Mouse (Mus musculus): ENCODE results near the gene Ablim2. TPM values are rescaled to one million over a fixed set of nuclear protein-coding genes. Genes with fewer than 3 reads are reported as not detected.

The Ablim2 gene
- total RNA-seq, 1 experiment = 1.6 TPM

DNA sequence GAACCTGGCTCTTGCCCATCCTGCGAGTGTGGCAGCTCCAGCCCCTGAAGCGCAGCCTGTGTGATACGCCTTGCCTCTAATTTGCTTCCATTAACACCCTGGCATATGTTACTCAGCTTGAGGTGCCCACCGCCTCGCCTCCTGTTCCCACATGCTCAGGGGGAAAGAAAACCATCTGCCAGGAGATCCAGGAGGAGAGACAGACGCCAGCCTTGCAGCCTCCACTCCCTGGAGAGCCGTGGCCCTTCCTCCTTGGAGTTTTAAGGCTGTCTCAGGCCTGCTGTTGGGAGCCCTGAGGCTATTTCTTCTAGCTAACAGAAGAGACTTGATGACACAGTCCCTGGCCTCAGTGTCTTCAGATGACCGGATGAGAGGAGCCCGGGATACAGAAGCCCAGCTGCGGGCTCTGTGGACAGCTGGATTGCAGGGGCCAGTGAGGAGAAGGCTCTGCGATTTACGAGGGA is 167.5 kb downstream of the Ablim2 start:
- Histone ChIP-seq H3K9me3 (ENCODE audit: control insufficient read depth, insufficient read depth, low read depth, low read length) (no peaks in the 10 kb centered on the region), H3K9ac (ENCODE audit: insufficient read depth, low read depth, low read length, poor library complexity, severe bottlenecking) (no peak overlapping the region), H3K4me1 (ENCODE audit: control insufficient read depth in 2 of 2, insufficient read depth in 2 of 2, low read length in 2 of 2, poor library complexity in 1 of 2) (peaks cover 0 to 3% of the 10 kb centered on the region in 2 experiments; a peak in 1 of 4 replicates), H3K27ac (ENCODE audit: insufficient read depth, low read depth, low read length, poor library complexity, severe bottlenecking) (no peak overlapping the region), H3K4me3 (ENCODE audit: insufficient read depth in 1 of 2, low read depth in 1 of 2, low read length in 2 of 2, poor library complexity in 1 of 2, severe bottlenecking in 1 of 2) (no peak overlapping the region), H3K36me3 (ENCODE audit: control insufficient read depth, insufficient read depth, low read length, poor library complexity, severe bottlenecking) (no peaks in the 10 kb centered on the region)
- in situ Hi-C loops (cut with MboI; ENCODE audit: low sequenced_read_pairs in 2 of 2, unreplicated experiment in 2 of 2) = no loop called here
- TF ChIP-seq MAFK (IDR thresholded peaks at IDR 0.05; ENCODE audit: insufficient read depth, low read depth, low read length) (no peak), ZNF384 (IDR thresholded peaks at IDR 0.05; ENCODE audit: low read depth, low read length) (no peak)
- no peak for DNase-seq (ENCODE audit: low read depth, low spot score)

DNA sequence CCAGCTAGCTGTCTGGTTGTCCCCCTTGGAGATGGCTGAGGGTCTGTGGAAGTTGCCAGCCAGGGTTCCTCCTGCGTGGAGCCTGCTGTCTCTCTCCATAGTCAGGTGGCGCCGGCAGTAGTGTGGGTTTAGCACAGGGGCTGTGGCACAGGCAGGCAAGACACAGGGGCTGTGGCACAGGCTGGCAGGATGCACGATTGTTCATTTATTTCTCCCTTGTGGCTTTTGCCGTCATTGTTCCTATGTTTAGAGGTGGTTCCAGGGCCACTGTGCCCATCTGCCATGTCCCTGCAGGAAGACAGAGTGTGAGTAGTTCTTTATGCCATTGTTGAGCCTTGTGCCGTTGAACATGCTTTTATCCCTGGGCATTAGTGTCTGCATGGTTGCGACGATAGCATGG is 168.8 kb downstream of the Ablim2 start:
- no peak overlapping the region for H3K9ac ChIP-seq (ENCODE audit: insufficient read depth, low read depth, low read length, poor library complexity, severe bottlenecking)
- H3K9me3 ChIP-seq (ENCODE audit: control insufficient read depth, insufficient read depth, low read depth, low read length) = no peaks in the 10 kb centered on the region
- in situ Hi-C loops (cut with MboI; ENCODE audit: low sequenced_read_pairs in 2 of 2, unreplicated experiment in 2 of 2) = no loop called here
- H3K4me1 ChIP-seq (ENCODE audit: control insufficient read depth in 2 of 2, insufficient read depth in 2 of 2, low read length in 2 of 2, poor library complexity in 1 of 2) = peaks cover 0 to 3% of the 10 kb centered on the region in 2 experiments; a peak in 1 of 4 replicates
- no peak overlapping the region for H3K27ac ChIP-seq (ENCODE audit: insufficient read depth, low read depth, low read length, poor library complexity, severe bottlenecking)
- no peak overlapping the region for H3K4me3 ChIP-seq (ENCODE audit: insufficient read depth in 1 of 2, low read depth in 1 of 2, low read length in 2 of 2, poor library complexity in 1 of 2, severe bottlenecking in 1 of 2)
- H3K36me3 ChIP-seq (ENCODE audit: control insufficient read depth, insufficient read depth, low read length, poor library complexity, severe bottlenecking) = no peaks in the 10 kb centered on the region
- TF ChIP-seq ZC3H11A (IDR thresholded peaks at IDR 0.05; ENCODE audit: borderline replicate concordance, low read depth, low read length) (no peak), HCFC1 (IDR thresholded peaks at IDR 0.05; ENCODE audit: borderline replicate concordance, insufficient read depth, low read length) (no peak), CHD2 (IDR thresholded peaks at IDR 0.05; ENCODE audit: low read depth, low read length) (no peak), ZNF384 (IDR thresholded peaks at IDR 0.05; ENCODE audit: low read depth, low read length) (no peak), MAFK (IDR thresholded peaks at IDR 0.05; ENCODE audit: insufficient read depth, low read depth, low read length) (no peak)
- DNase-seq (ENCODE audit: low read depth, low spot score) = no peak

DNA sequence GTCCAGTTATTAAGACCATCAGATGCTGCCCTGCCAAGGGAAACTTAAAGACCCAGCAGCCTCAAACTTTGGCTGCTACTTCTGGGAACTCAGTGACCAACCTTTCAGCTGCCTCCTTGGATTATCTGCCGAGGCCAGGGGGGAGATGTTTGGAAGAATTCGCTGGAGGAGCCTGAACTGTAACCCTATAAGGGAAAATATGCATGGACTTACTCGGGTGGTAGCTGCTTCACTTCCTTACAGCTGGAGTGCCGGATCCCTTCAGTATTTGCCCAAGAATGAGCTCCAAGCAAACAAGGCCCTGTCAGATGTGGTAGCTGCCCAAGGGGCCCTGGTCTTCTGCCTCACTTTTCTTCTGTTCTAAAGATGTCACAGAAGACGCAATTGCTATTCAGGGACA is 173.6 kb downstream of the Ablim2 start:
- Histone ChIP-seq H3K27ac (ENCODE audit: insufficient read depth, low read depth, low read length, poor library complexity, severe bottlenecking) (no peak overlapping the region), H3K4me3 (ENCODE audit: insufficient read depth in 1 of 2, low read depth in 1 of 2, low read length in 2 of 2, poor library complexity in 1 of 2, severe bottlenecking in 1 of 2) (no peak overlapping the region), H3K9me3 (ENCODE audit: control insufficient read depth, insufficient read depth, low read depth, low read length) (no peaks in the 10 kb centered on the region), H3K36me3 (ENCODE audit: control insufficient read depth, insufficient read depth, low read length, poor library complexity, severe bottlenecking) (no peaks in the 10 kb centered on the region), H3K9ac (ENCODE audit: insufficient read depth, low read depth, low read length, poor library complexity, severe bottlenecking) (no peak overlapping the region), H3K4me1 (ENCODE audit: control insufficient read depth in 2 of 2, insufficient read depth in 2 of 2, low read length in 2 of 2, poor library complexity in 1 of 2) (no peaks in the 10 kb centered on the region)
- TF ChIP-seq HCFC1 (IDR thresholded peaks at IDR 0.05; ENCODE audit: borderline replicate concordance, insufficient read depth, low read length) (no peak), CHD2 (IDR thresholded peaks at IDR 0.05; ENCODE audit: low read depth, low read length) (no peak), MAFK (IDR thresholded peaks at IDR 0.05; ENCODE audit: insufficient read depth, low read depth, low read length) (no peak), ZNF384 (IDR thresholded peaks at IDR 0.05; ENCODE audit: low read depth, low read length) (no peak), ZC3H11A (IDR thresholded peaks at IDR 0.05; ENCODE audit: borderline replicate concordance, low read depth, low read length) (no peak)
- in situ Hi-C loops (cut with MboI; ENCODE audit: low sequenced_read_pairs in 2 of 2, unreplicated experiment in 2 of 2) = no loop called here
- DNase-seq (ENCODE audit: low read depth, low spot score) = no peak

DNA sequence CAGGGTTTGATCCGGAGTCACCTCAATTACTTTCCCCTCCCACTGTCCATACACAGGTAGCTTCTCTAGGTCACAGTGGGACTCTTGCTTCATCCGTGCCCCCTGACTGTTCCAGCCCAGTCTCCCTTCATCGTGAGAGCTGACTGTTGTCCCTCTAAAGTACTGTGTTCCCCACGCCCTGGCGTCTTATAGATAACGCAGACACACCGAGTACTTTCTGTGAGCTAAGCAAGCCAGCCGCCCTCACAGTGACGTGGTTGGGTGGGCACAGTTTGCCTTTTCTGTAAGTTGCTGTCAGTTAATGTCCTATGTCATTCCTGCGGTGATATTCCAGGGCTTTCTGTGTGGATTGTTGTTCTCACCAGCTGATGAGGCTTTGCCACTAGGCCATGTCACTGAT is 175.4 kb downstream of the Ablim2 start:
- H3K9me3 ChIP-seq (ENCODE audit: control insufficient read depth, insufficient read depth, low read depth, low read length) = no peaks in the 10 kb centered on the region
- no peak overlapping the region for H3K9ac ChIP-seq (ENCODE audit: insufficient read depth, low read depth, low read length, poor library complexity, severe bottlenecking)
- TF ChIP-seq ZNF384 (IDR thresholded peaks at IDR 0.05; ENCODE audit: low read depth, low read length) (no peak), HCFC1 (IDR thresholded peaks at IDR 0.05; ENCODE audit: borderline replicate concordance, insufficient read depth, low read length) (no peak), CHD2 (IDR thresholded peaks at IDR 0.05; ENCODE audit: low read depth, low read length) (no peak), MAFK (IDR thresholded peaks at IDR 0.05; ENCODE audit: insufficient read depth, low read depth, low read length) (no peak), ZC3H11A (IDR thresholded peaks at IDR 0.05; ENCODE audit: borderline replicate concordance, low read depth, low read length) (no peak)
- no peak for DNase-seq (ENCODE audit: low read depth, low spot score)
- H3K36me3 ChIP-seq (ENCODE audit: control insufficient read depth, insufficient read depth, low read length, poor library complexity, severe bottlenecking) = no peaks in the 10 kb centered on the region
- no peak overlapping the region for H3K4me3 ChIP-seq (ENCODE audit: insufficient read depth in 1 of 2, low read depth in 1 of 2, low read length in 2 of 2, poor library complexity in 1 of 2, severe bottlenecking in 1 of 2)
- no peaks in the 10 kb centered on the region; a peak in 1 of 4 replicates for H3K4me1 ChIP-seq (ENCODE audit: control insufficient read depth in 2 of 2, insufficient read depth in 2 of 2, low read length in 2 of 2, poor library complexity in 1 of 2)
- H3K27ac ChIP-seq (ENCODE audit: insufficient read depth, low read depth, low read length, poor library complexity, severe bottlenecking) = no peak overlapping the region
- in situ Hi-C loops (cut with MboI; ENCODE audit: low sequenced_read_pairs in 2 of 2, unreplicated experiment in 2 of 2) = no loop called here

Other genes starting within 250 kb of the Ablim2 start
- 4.3 and 6.1 TPM in 2 replicates for gene Cpz, start 232.2 kb upstream of the Ablim2 start, total RNA-seq (2012; rRNA removed)
- gene Trmt44, start 182.8 kb upstream of the Ablim2 start, total RNA-seq (2012; rRNA removed) = 14.9 and 15.1 TPM in 2 replicates
- gene Acox3, start 174.8 kb upstream of the Ablim2 start, total RNA-seq (2012; rRNA removed) = 7.2 and 9.1 TPM in 2 replicates
- 0.16 and 0.71 TPM in 2 replicates for gene Htra3, start 78.1 kb upstream of the Ablim2 start, total RNA-seq (2012; rRNA removed)
- gene Sh3tc1, start 17.9 kb upstream of the Ablim2 start, total RNA-seq (2012; rRNA removed) = 5.1 and 5.9 TPM in 2 replicates
- gene Afap1, start 135.4 kb downstream of the Ablim2 start, total RNA-seq (2012; rRNA removed) = 9.0 and 13.7 TPM in 2 replicates